In the genomic region with DNA sequence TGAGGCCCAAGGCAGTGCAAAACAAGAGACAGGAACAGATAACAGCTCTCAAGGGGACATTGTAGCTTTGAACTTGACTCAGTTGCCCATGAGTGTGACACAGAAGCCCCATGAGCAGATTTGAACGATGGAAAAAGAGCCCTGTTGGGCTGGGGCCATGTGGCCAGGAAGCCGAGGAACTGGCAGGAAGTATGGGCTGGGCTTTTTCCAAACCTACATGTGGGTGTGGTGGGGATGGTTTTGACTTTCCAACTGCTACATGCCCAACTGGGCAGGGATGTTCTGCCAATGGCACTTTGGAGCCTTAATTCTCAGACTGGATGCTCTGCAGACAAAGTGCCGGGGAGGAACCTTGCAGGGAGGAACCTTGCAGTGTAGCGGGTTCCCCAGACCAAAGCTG, we compare ENCODE assay signal across 19 mouse cellular contexts.
A peak's percentile ranks its signal among the peaks of the same experiment; 100 is the strongest.
DNase-seq lines count a peak whose midpoint lies in the region; ATAC-seq lines count a peak whose summit lies in the region.
"Had no signal": no experiment of that assay in that cellular context is flagged by ENCODE, and none has a peak within 500 bp of the region (broad histone marks: within the 10 kb centered on the region; RNA-seq: fewer than 3 reads in every experiment).

No protein-coding gene starts in this region.

- peak; percentile 53 to 61 for DNase-seq in cerebellum, postnatal 10 days
- DNase-seq in cerebellum, adult 9-10 months: no peak
- peak; percentile 6 to 8 for DNase-seq in cerebellum, postnatal 25 days
- peak; percentile 6 to 37 for DNase-seq in layer of hippocampus, postnatal 14 days (ENCODE audit: low spot score in 2 of 2)
- DNase-seq in layer of hippocampus, adult 9-10 months (ENCODE audit: low spot score): no peak
- DNase-seq: adrenal gland, adult 8-10 months; adrenal gland, postnatal 14 days; adrenal gland, postnatal 36 days; B cell, adult 2 months; cerebellum, adult 11 months; cerebellum, adult 18-20 months; cerebellum, adult 8-10 months; forebrain, postnatal 0 days had no signal

- ATAC-seq in cerebellum, adult (ENCODE audit: insufficient number of reproducible peaks, low FRiP score, low TSS enrichment): no peak
- ATAC-seq: activated CD4-positive, CD25-positive, alpha-beta regulatory T cell, adult 4 months; CD4-positive, CD25-positive, alpha-beta regulatory T cell, adult 4 months; forebrain, embryonic 13.5 days; forebrain, embryonic 15.5 days; forebrain, postnatal 0 days; Patski had no signal

Comparison
In these comparisons a context has a peak if more than half of its experiments do, and no peak if none do; other contexts are left out.
1. DNase-seq: peak in cerebellum, postnatal 10 days (2 of 2), cerebellum, postnatal 25 days (2 of 2) and layer of hippocampus, postnatal 14 days (2 of 2); none in cerebellum, adult 9-10 months (single experiment) and layer of hippocampus, adult 9-10 months (single experiment).